Mouse (Mus musculus) gastrocnemius, adult 2 months (tissue): Measurements from ENCODE around the gene Cmc2. TPM values are rescaled to one million over a fixed set of nuclear protein-coding genes. Genes with fewer than 3 reads are reported as not detected.

Experiments
- DNase-seq: peaks from one replicate; pipeline ENCODE4 v3.0.0; 2022
- H3K27ac ChIP-seq: fragments of 200-600 bp; 2 replicates; pipeline ENCODE4 v1.8.1; 2022; ENCODE audit warnings: mild to moderate bottlenecking
- H3K4me3 ChIP-seq: fragments of 200-600 bp; 2 replicates; pipeline ENCODE4 v1.8.1; 2022; ENCODE audit warnings: mild to moderate bottlenecking, moderate library complexity
- CTCF ChIP-seq: fragments of 200-600 bp; IDR thresholded peaks from 2 replicates; pipeline ENCODE4 v1.8.1; 2022; ENCODE audit warnings: antibody characterized with exemption, mild to moderate bottlenecking, moderate library complexity
- intact Hi-C: fragments of 180-260 bp; cut with DNase I; formaldehyde crosslinking; loops from one replicate; pipeline ENCODE4 v1.15.1; 2025
- total RNA-seq, 2 experiments: library from RNA; stranded (reverse); gene quantifications; 2 replicates each; pipeline ENCODE4 v1.2.3; 2021

Gene Cmc2
- total RNA-seq, 2 experiments from 2014 or later, result 23.6 to 30.6 TPM

- Histone ChIP-seq H3K4me3 (peak overlapping the region; percentile 99), H3K27ac (peak overlapping the region; percentile 84)
- intact Hi-C loops, result loop anchor here (1.0 kb wide), 1 partner anchor 36 kb away; no protein-coding TSS in a partner anchor
- TF ChIP-seq CTCF, result no peak
- no peak for DNase-seq
These were observed 22.5 kb upstream of the Cmc2 start for GRCm38 (mm10) chr8:116943555-116944384.

GRCm38 (mm10) chr8:116943161-116943554 is 21.9 kb upstream of the Cmc2 start, which contains the start of gene Atmin:
Gene Atmin, plus strand, starts transcription at chr8:116943393.
- H3K27ac ChIP-seq, result peak within 1 kb of the TSS; percentile 84
- intact Hi-C loops, result loop anchor here (1.0 kb wide), 1 partner anchor 36 kb away; no protein-coding TSS in a partner anchor
- peak; percentile 84 for TF ChIP-seq CTCF

GRCm38 (mm10) chr8:116942284-116943058 is 21.2 kb upstream of the Cmc2 start:
- intact Hi-C loops, result loop anchor here (1.0 kb wide), 1 partner anchor 37 kb away; no protein-coding TSS in a partner anchor
- DNase-seq, result no peak
- Histone ChIP-seq H3K4me3 (no peak overlapping the region; the same call in 1 of the 2 replicates), H3K27ac (no peak overlapping the region)
- no peak for TF ChIP-seq CTCF

More at GRCm38 (mm10) chr8:116943161-116943554, 21.9 kb upstream of the Cmc2 start, which contains the start of gene Atmin:
- DNase-seq, result peak; percentile 93
- H3K4me3 ChIP-seq, result peak within 1 kb of the TSS; percentile 99

GRCm38 (mm10) chr8:116935506-116935905 is 14.3 kb upstream of the Cmc2 start:
- intact Hi-C loops, result no loop called here
- H3K4me3 ChIP-seq, result no peak overlapping the region
- no peak for TF ChIP-seq CTCF
- no peak overlapping the region for H3K27ac ChIP-seq
- no peak for DNase-seq

- intact Hi-C loops, result no loop called here
- no peak for DNase-seq
- no peak for TF ChIP-seq CTCF
- Histone ChIP-seq H3K27ac (no peak overlapping the region), H3K4me3 (no peak overlapping the region)
These were observed 13.7 kb upstream of the Cmc2 start for GRCm38 (mm10) chr8:116934976-116935375.

- no peak overlapping the region for H3K4me3 ChIP-seq
- DNase-seq, result no peak
- intact Hi-C loops, result no loop called here
- no peak overlapping the region for H3K27ac ChIP-seq
- 0 out of 2 replicates have a peak, but pooled peaks have one; percentile 2 for TF ChIP-seq CTCF
These were observed 7.3 kb upstream of the Cmc2 start for GRCm38 (mm10) chr8:116928588-116928987.

GRCm38 (mm10) chr8:116927880-116928279 is 6.6 kb upstream of the Cmc2 start:
- Histone ChIP-seq H3K27ac (no peak overlapping the region), H3K4me3 (no peak overlapping the region)
- intact Hi-C loops, result no loop called here
- TF ChIP-seq CTCF, result peak; percentile 59
- peak; percentile 33 for DNase-seq

- TF ChIP-seq CTCF, result no peak
- no peak for DNase-seq
- intact Hi-C loops, result loop anchor here (2.0 kb wide), 1 partner anchor 55 kb away; the partner anchor contains the start of gene 1700030J22Rik
- Histone ChIP-seq H3K27ac (no peak overlapping the region), H3K4me3 (no peak overlapping the region)
These were observed 2.3 kb upstream of the Cmc2 start for GRCm38 (mm10) chr8:116923526-116923925.

- Histone ChIP-seq H3K4me3 (peak overlapping the region; percentile 93), H3K27ac (peak overlapping the region; percentile 94)
- DNase-seq, result no peak
- TF ChIP-seq CTCF, result no peak
- intact Hi-C loops, result loop anchor here (2.0 kb wide), 1 partner anchor 57 kb away; the partner anchor contains the start of gene 1700030J22Rik
These were observed 954 bp upstream of the Cmc2 start for GRCm38 (mm10) chr8:116922060-116922757.

- H3K4me3 ChIP-seq, result peak overlapping the region; percentile 93
- H3K27ac ChIP-seq, result peak overlapping the region; percentile 94
- TF ChIP-seq CTCF, result no peak
- intact Hi-C loops, result no loop called here
- no peak for DNase-seq
These were observed 284 bp downstream of the Cmc2 start for GRCm38 (mm10) chr8:116921005-116921336.

- no peak overlapping the region for H3K4me3 ChIP-seq
- DNase-seq, result no peak
- intact Hi-C loops, result no loop called here
- no peak overlapping the region for H3K27ac ChIP-seq
- no peak for TF ChIP-seq CTCF
These were observed 15.4 kb downstream of the Cmc2 start for GRCm38 (mm10) chr8:116905836-116906235.

GRCm38 (mm10) chr8:116905252-116905651 is 16.0 kb downstream of the Cmc2 start:
- no peak for DNase-seq
- peak overlapping the region; percentile 48; the same call in 1 of the 2 replicates for H3K27ac ChIP-seq
- TF ChIP-seq CTCF, result no peak
- H3K4me3 ChIP-seq, result no peak overlapping the region
- intact Hi-C loops, result no loop called here
